Mouse (Mus musculus) CH12.LX (cell line): ENCODE results near the gene Hoxd11.

Experiments used
- BHLHE40 ChIP-seq: IDR thresholded peaks from 2 replicates; pipeline ENCODE4 v1.6.1; 2011; ENCODE audit warnings: mild to moderate bottlenecking, low read depth, low read length, improper control_type of control experiment
- CHD2 ChIP-seq: IDR thresholded peaks from 2 replicates; pipeline ENCODE4 v1.6.1; 2011; ENCODE audit warnings: low read length, improper control_type of control experiment
- CTCF ChIP-seq, 2 experiments: IDR thresholded peaks in 1 of 2; conservative IDR thresholded peaks in 1 of 2; 2 replicates each; pipeline ENCODE4 v1.5.1; 2011 to 2012; ENCODE audit warnings: low read depth in 2 of 2, low read length in 2 of 2, improper control_type of control experiment in 1 of 2, inconsistent platforms in 1 of 2, mild to moderate bottlenecking in 1 of 2, moderate library complexity in 1 of 2
- EP300 ChIP-seq: IDR thresholded peaks from 2 replicates; pipeline ENCODE4 v1.6.1; 2011; ENCODE audit warnings: low read length, improper control_type of control experiment
- GABPA ChIP-seq: IDR thresholded peaks from 2 replicates; pipeline ENCODE4 v1.6.1; 2012; ENCODE audit warnings: low read depth, low read length, improper control_type of control experiment, inconsistent platforms; ENCODE audit not compliant: insufficient replicate concordance
- NRF1 ChIP-seq: IDR thresholded peaks from 2 replicates; pipeline ENCODE4 v1.6.1; 2014; ENCODE audit warnings: low read depth, mild to moderate bottlenecking, inconsistent platforms, low read length, improper control_type of control experiment, moderate library complexity
- POLR2A ChIP-seq: IDR thresholded peaks from 2 replicates; pipeline ENCODE4 v1.6.1; 2011; ENCODE audit warnings: low read depth, mild to moderate bottlenecking, improper control_type of control experiment, low read length
- POLR2AphosphoS2 ChIP-seq: IDR thresholded peaks from 2 replicates; pipeline ENCODE4 v1.6.1; 2011; ENCODE audit warnings: low read depth, low read length, improper control_type of control experiment
- TCF12 ChIP-seq: IDR thresholded peaks from 2 replicates; pipeline ENCODE4 v1.6.1; 2014; ENCODE audit warnings: low read depth, mild to moderate bottlenecking, inconsistent platforms, low read length, improper control_type of control experiment
- USF1 ChIP-seq: IDR thresholded peaks from 2 replicates; pipeline ENCODE4 v1.6.1; 2014; ENCODE audit warnings: low read depth, mild to moderate bottlenecking, inconsistent platforms, low read length, improper control_type of control experiment
- ZKSCAN1 ChIP-seq: IDR thresholded peaks from 2 replicates; pipeline ENCODE4 v1.6.1; 2012; ENCODE audit warnings: low read depth, inconsistent platforms, low read length, improper control_type of control experiment, borderline replicate concordance
- ZNF384 ChIP-seq: IDR thresholded peaks from 2 replicates; pipeline ENCODE4 v1.6.1; 2012; ENCODE audit warnings: low read depth, low read length, improper control_type of control experiment, inconsistent platforms

GRCm38 (mm10) chr2:74720955-74721491, 41.7 kb downstream of the Hoxd11 start:
- TF ChIP-seq GABPA (no peak), CHD2 (no peak), CTCF (conservative IDR thresholded peaks at IDR 0.05 in 1 of 2, IDR thresholded peaks at IDR 0.05 in 1 of 2; ENCODE audit: low read depth in 2 of 2, low read length in 2 of 2) (no peak), NRF1 (no peak), POLR2A (no peak), USF1 (no peak), BHLHE40 (no peak), TCF12 (no peak), ZNF384 (no peak), ZKSCAN1 (no peak), POLR2AphosphoS2 (no peak), EP300 (no peak)
